Mouse (Mus musculus) midbrain, embryonic 13.5 days (tissue): Measurements from ENCODE around the gene Tshz3. TPM values are rescaled to one million over a fixed set of nuclear protein-coding genes. Genes with fewer than 3 reads are reported as not detected.

ENCODE experiments used
- ATAC-seq: fragments of 200-750 bp; cut with Nextera tagmentation; 2 replicates; pipeline ENCODE4 v1.8.0; 2017; ENCODE audit warnings: mild to moderate bottlenecking, moderate TSS enrichment, moderate library complexity
- H3K27ac ChIP-seq: fragments of 300-500 bp; sonication (generic); 2 replicates; pipeline ENCODE4 v1.5.1; 2015; ENCODE audit warnings: inconsistent platforms, mild to moderate bottlenecking, moderate library complexity
- H3K27me3 ChIP-seq: fragments of 300-500 bp; sonication (generic); 2 replicates; pipeline ENCODE4 v1.6.1; 2015; ENCODE audit warnings: mild to moderate bottlenecking, inconsistent platforms
- H3K36me3 ChIP-seq: fragments of 300-500 bp; sonication (generic); 2 replicates; pipeline ENCODE4 v1.6.1; 2015; ENCODE audit warnings: mild to moderate bottlenecking, inconsistent platforms
- H3K4me1 ChIP-seq: fragments of 300-500 bp; sonication (generic); replicated peaks from 2 replicates; pipeline ENCODE4 v1.6.1; 2015; ENCODE audit warnings: inconsistent platforms
- H3K4me2 ChIP-seq: fragments of 300-500 bp; sonication (generic); replicated peaks from 2 replicates; pipeline ENCODE4 v1.6.1; 2015; ENCODE audit warnings: moderate library complexity, mild to moderate bottlenecking, inconsistent platforms
- H3K4me3 ChIP-seq: fragments of 300-500 bp; sonication (generic); replicated peaks from 2 replicates; pipeline ENCODE4 v1.5.1; 2015; ENCODE audit warnings: mild to moderate bottlenecking, inconsistent platforms
- H3K9ac ChIP-seq: fragments of 300-500 bp; sonication (generic); replicated peaks from 2 replicates; pipeline ENCODE4 v1.6.1; 2015; ENCODE audit warnings: mild to moderate bottlenecking, inconsistent platforms
- H3K9me3 ChIP-seq: fragments of 300-500 bp; sonication (generic); 2 replicates; pipeline ENCODE4 v1.6.1; 2016; ENCODE audit warnings: mild to moderate bottlenecking, inconsistent platforms
- WGBS: fragments of 180-500 bp; shearing (Covaris S2); methylation state at CpG from one replicate; pipeline ENCODE4 v1.1.7; 2015; 5-methylcytosine and 5-hydroxymethylcytosine counted together
- polyA plus RNA-seq: library from polyadenylated mRNA; unstranded; fragments of >200 nt; fragmentation: Nextera tagmentation; extraction: Ambion mirVana; gene quantifications from 2 replicates; pipeline ENCODE4 v1.2.1, GENCODE M21; 2015

Gene Tshz3
- polyA plus RNA-seq, result 7.9 and 9.1 TPM in 2 replicates

GRCm38 (mm10) chr7:36697856-36698588 is at the start of gene Tshz3:
Tshz3 (plus strand) TSS chr7:36698118.
- peak within 1 kb of the TSS; percentile 83 for H3K27ac ChIP-seq
- WGBS, result under 1% methylated on average over 40 of the region's 88 CpGs
- peaks cover 37% of the 10 kb centered on the region for H3K27me3 ChIP-seq
- H3K4me2 ChIP-seq, result peak within 1 kb of the TSS; percentile 97
- ATAC-seq, result peak; percentile 65
- no peaks in the 10 kb centered on the region for H3K36me3 ChIP-seq
- no peaks in the 10 kb centered on the region for H3K9me3 ChIP-seq
- peak within 1 kb of the TSS; percentile 82 for H3K9ac ChIP-seq
- H3K4me1 ChIP-seq, result peaks cover 32% of the 10 kb centered on the region
- H3K4me3 ChIP-seq, result peak within 1 kb of the TSS; percentile 82

- no peak overlapping the region for H3K4me2 ChIP-seq
- ATAC-seq, result no peak
- H3K36me3 ChIP-seq, result no peaks in the 10 kb centered on the region
- H3K9ac ChIP-seq, result no peak overlapping the region
- H3K27ac ChIP-seq, result no peak overlapping the region
- WGBS, result 92% methylated on average over 4 of the region's 4 CpGs
- H3K9me3 ChIP-seq, result no peaks in the 10 kb centered on the region
- peaks cover 5% of the 10 kb centered on the region; the same call in 1 of the 2 replicates for H3K4me1 ChIP-seq
- H3K27me3 ChIP-seq, result peaks cover 4% of the 10 kb centered on the region; the same call in 1 of the 2 replicates
- H3K4me3 ChIP-seq, result no peak overlapping the region
Observed at GRCm38 (mm10) chr7:36655931-36656330, 42.0 kb upstream of the Tshz3 start.

GRCm38 (mm10) chr7:36656401-36656800 is 41.5 kb upstream of the Tshz3 start:
- peaks cover 5% of the 10 kb centered on the region; the same call in 1 of the 2 replicates for H3K4me1 ChIP-seq
- ATAC-seq, result no peak

GRCm38 (mm10) chr7:36658331-36658730 is 39.6 kb upstream of the Tshz3 start:
- no peaks in the 10 kb centered on the region for H3K9me3 ChIP-seq
- no peak for ATAC-seq
- no peak overlapping the region for H3K4me3 ChIP-seq
- H3K9ac ChIP-seq, result no peak overlapping the region
- peaks cover 5% of the 10 kb centered on the region; the same call in 1 of the 2 replicates for H3K4me1 ChIP-seq
- no peak overlapping the region for H3K27ac ChIP-seq
- WGBS, result 4% methylated on average over 5 of the region's 5 CpGs
- H3K36me3 ChIP-seq, result no peaks in the 10 kb centered on the region
- peaks cover 4% of the 10 kb centered on the region; the same call in 1 of the 2 replicates for H3K27me3 ChIP-seq
- H3K4me2 ChIP-seq, result no peak overlapping the region

More at GRCm38 (mm10) chr7:36656401-36656800, 41.5 kb upstream of the Tshz3 start:
- Histone ChIP-seq H3K27me3 (peaks cover 4% of the 10 kb centered on the region; the same call in 1 of the 2 replicates), H3K4me3 (no peak overlapping the region), H3K9ac (no peak overlapping the region), H3K4me2 (no peak overlapping the region), H3K9me3 (no peaks in the 10 kb centered on the region), H3K36me3 (no peaks in the 10 kb centered on the region), H3K27ac (no peak overlapping the region)

GRCm38 (mm10) chr7:36659265-36659664 is 38.7 kb upstream of the Tshz3 start:
- H3K4me2 ChIP-seq, result no peak overlapping the region
- WGBS, result 93% methylated on average over 7 of the region's 7 CpGs
- H3K27ac ChIP-seq, result no peak overlapping the region
- no peaks in the 10 kb centered on the region for H3K36me3 ChIP-seq
- no peak overlapping the region for H3K4me3 ChIP-seq
- peaks cover 5% of the 10 kb centered on the region; the same call in 1 of the 2 replicates for H3K4me1 ChIP-seq
- H3K9me3 ChIP-seq, result no peaks in the 10 kb centered on the region
- H3K9ac ChIP-seq, result no peak overlapping the region
- ATAC-seq, result no peak
- H3K27me3 ChIP-seq, result peaks cover 4% of the 10 kb centered on the region; the same call in 1 of the 2 replicates

- Histone ChIP-seq H3K27ac (no peak overlapping the region), H3K4me2 (no peak overlapping the region), H3K4me1 (peaks cover 5% of the 10 kb centered on the region; the same call in 1 of the 2 replicates), H3K9ac (no peak overlapping the region), H3K27me3 (peaks cover 4% of the 10 kb centered on the region; the same call in 1 of the 2 replicates), H3K9me3 (no peaks in the 10 kb centered on the region), H3K4me3 (no peak overlapping the region), H3K36me3 (no peaks in the 10 kb centered on the region)
- no peak for ATAC-seq
- WGBS, result 74% methylated on average over 9 of the region's 9 CpGs
Observed at GRCm38 (mm10) chr7:36660654-36661053, 37.3 kb upstream of the Tshz3 start.

- 88% methylated on average over 7 of the region's 7 CpGs for WGBS
- ATAC-seq, result no peak
Observed at GRCm38 (mm10) chr7:36663431-36663830, 34.5 kb upstream of the Tshz3 start.

GRCm38 (mm10) chr7:36667767-36668166 is 30.2 kb upstream of the Tshz3 start:
- Histone ChIP-seq H3K27ac (no peak overlapping the region), H3K27me3 (no peaks in the 10 kb centered on the region), H3K9me3 (no peaks in the 10 kb centered on the region), H3K36me3 (no peaks in the 10 kb centered on the region), H3K4me1 (no peaks in the 10 kb centered on the region), H3K9ac (no peak overlapping the region), H3K4me3 (no peak overlapping the region), H3K4me2 (no peak overlapping the region)
- no peak for ATAC-seq
- WGBS, result 88% methylated on average over 5 of the region's 5 CpGs

More at GRCm38 (mm10) chr7:36663431-36663830, 34.5 kb upstream of the Tshz3 start:
- H3K4me2 ChIP-seq, result no peak overlapping the region
- H3K9ac ChIP-seq, result no peak overlapping the region
- H3K4me3 ChIP-seq, result no peak overlapping the region
- H3K9me3 ChIP-seq, result no peaks in the 10 kb centered on the region
- H3K36me3 ChIP-seq, result no peaks in the 10 kb centered on the region
- H3K27ac ChIP-seq, result no peak overlapping the region
- H3K27me3 ChIP-seq, result no peaks in the 10 kb centered on the region; the same call in 1 of the 2 replicates
- peaks cover under 1% of the 10 kb centered on the region; the same call in 1 of the 2 replicates for H3K4me1 ChIP-seq

- no peak overlapping the region for H3K4me2 ChIP-seq
Observed at GRCm38 (mm10) chr7:36678031-36678430, 19.9 kb upstream of the Tshz3 start.

GRCm38 (mm10) chr7:36678510-36678909 is 19.4 kb upstream of the Tshz3 start:
- no peak overlapping the region for H3K27ac ChIP-seq
- no peak overlapping the region for H3K9ac ChIP-seq
- H3K9me3 ChIP-seq, result no peaks in the 10 kb centered on the region
- WGBS, result under 1% methylated on average over 10 of the region's 10 CpGs
- ATAC-seq, result peak; percentile 38; the same call in 1 of the 2 replicates
- peaks cover 45% of the 10 kb centered on the region for H3K27me3 ChIP-seq
- peaks cover 21% of the 10 kb centered on the region for H3K4me1 ChIP-seq
- no peaks in the 10 kb centered on the region for H3K36me3 ChIP-seq
- H3K4me3 ChIP-seq, result no peak overlapping the region
- H3K4me2 ChIP-seq, result peak overlapping the region; percentile 57

More at GRCm38 (mm10) chr7:36678031-36678430, 19.9 kb upstream of the Tshz3 start:
- Histone ChIP-seq H3K27ac (no peak overlapping the region), H3K4me3 (no peak overlapping the region), H3K9ac (no peak overlapping the region), H3K36me3 (no peaks in the 10 kb centered on the region), H3K27me3 (peaks cover 45% of the 10 kb centered on the region), H3K4me1 (peaks cover 21% of the 10 kb centered on the region), H3K9me3 (no peaks in the 10 kb centered on the region)
- ATAC-seq, result no peak
- WGBS, result 8% methylated on average over 8 of the region's 8 CpGs

- H3K27me3 ChIP-seq, result peaks cover 45% of the 10 kb centered on the region
Observed at GRCm38 (mm10) chr7:36679031-36679618, 18.8 kb upstream of the Tshz3 start.

More at GRCm38 (mm10) chr7:36679031-36679618, 18.8 kb upstream of the Tshz3 start:
- Histone ChIP-seq H3K9ac (no peak overlapping the region), H3K4me2 (peak overlapping the region; percentile 57), H3K36me3 (no peaks in the 10 kb centered on the region), H3K9me3 (no peaks in the 10 kb centered on the region), H3K27ac (no peak overlapping the region), H3K4me1 (peaks cover 21% of the 10 kb centered on the region), H3K4me3 (peak overlapping the region; percentile 21; the same call in 1 of the 2 replicates)
- WGBS, result 2% methylated on average over 9 of the region's 9 CpGs
- peak; percentile 46; the same call in 1 of the 2 replicates for ATAC-seq
